Mouse (Mus musculus) c-Kit-negative CD71-positive TER-119-positive erythroid progenitor cells, embryonic 14.5 days (primary cell): ENCODE results near the gene Iqcd.
A peak's percentile ranks its signal among the peaks of the same experiment; 100 is the strongest.

Experiments
- DNase-seq: peaks from one replicate; pipeline ENCODE4 v3.0.0-alpha.2; 2013; ENCODE audit warnings: low read depth, low spot score

Gene Iqcd

DNA sequence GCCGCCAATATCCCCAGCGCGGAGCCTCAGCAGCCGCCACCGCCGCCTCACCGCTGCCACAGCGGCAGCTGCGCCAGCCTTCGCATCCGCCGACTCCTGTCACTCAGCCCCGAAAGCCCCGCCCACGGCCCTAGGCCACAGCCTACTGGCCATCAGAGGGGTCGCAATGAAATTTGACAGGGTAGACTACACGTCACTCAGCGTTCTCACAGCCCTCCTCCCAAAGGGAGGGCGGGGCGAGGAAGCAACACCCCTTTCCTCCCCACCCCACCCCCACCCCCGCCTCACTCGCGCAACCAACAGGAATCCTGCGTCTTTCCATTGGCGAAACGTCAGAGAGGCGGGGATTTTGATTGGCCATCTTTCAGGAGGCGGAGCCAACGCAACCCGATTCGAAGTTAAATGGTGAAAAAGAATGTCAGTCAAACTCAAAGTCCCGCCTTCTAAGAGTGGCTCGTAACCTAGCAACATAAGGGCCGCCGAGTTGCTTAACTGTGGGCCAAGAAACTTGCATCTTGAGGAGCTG lies at the start of gene Iqcd, which contains the start of gene Tpcn1:
TSS of gene Iqcd (plus strand) at position 448 of the 526 bp plus-strand sequence.
TSS of gene Tpcn1 (minus strand) at position 105 of the 526 bp plus-strand sequence.
- peak; percentile 99 for DNase-seq

DNA sequence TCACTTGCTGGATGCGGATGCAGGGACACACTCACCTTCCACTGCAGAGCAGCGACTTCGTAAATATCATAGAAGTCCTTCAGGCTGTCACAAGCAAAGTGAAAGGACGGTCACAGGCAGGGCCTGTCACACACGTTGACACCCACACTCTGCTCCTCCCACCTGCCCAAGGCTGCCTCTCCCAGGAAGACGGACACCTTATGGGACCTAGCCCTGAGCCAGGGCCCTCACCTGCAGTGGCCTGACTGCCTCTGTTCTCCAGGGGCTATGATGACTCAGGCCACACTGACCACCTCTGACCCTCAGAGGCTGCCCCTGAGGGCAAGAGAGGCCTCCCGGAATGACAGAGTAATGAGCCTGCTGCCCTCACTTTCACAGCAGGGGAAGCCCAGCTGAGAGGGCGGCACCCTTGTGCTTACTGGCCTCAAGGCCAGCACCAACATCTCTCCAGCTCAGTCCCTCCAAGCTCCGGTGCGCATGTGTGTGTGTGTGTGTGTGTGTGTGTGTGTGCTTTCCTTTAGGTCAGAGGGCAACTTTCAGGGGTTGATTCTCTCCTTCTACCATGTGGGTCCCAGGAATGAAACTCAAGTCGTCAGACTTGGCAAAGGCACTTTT lies 40.5 kb upstream of the Iqcd start:
- DNase-seq: no peak

GRCm38 (mm10) chr5:120550137-120550536 lies 38.7 kb upstream of the Iqcd start:
- no peak for DNase-seq

- DNase-seq: no peak
These were observed 38.1 kb upstream of the Iqcd start for GRCm38 (mm10) chr5:120550673-120551072.

- DNase-seq: no peak
These were observed 32.9 kb upstream of the Iqcd start for GRCm38 (mm10) chr5:120555871-120556270.

DNA sequence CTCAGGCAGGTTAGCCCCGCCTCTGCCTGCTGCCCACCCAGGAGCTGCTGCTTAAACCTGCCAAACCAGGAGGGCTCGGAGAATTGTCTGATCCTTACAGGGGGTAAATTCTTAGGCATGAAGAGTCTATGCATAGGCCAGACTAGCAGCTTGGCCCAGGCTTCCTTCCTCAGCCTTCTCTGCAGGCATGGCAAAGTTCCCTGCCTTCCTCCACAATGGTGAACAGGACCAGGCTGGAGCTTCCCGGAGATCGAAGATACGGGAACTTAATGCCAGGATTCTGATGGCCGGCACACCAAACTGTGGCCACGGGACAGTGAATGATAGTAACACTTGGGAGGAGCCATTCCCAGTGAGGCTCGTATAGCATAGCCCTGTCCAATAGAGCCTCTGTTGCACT lies 30.8 kb upstream of the Iqcd start:
- no peak for DNase-seq

DNA sequence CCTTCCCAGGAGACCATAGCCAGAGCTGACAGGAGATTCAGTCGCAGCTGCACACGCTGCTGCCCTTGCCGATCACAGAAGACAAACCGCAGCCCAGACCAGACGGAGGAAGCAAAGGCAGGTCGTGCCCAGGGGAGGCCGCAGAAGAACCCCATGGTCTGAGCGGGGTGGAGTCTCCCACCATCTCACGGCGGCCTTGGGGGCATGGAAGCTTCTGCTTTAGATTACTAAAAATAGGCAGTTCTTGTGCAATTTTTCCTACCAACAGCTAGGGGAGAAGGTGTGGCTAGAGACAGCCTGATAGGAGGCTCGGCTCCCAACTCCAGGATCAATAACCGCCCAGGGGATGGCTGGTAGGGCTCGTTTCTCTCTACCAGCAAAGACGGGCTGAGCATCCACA lies 30.1 kb upstream of the Iqcd start:
- DNase-seq: no peak

GRCm38 (mm10) chr5:120560129-120560615 lies 28.6 kb upstream of the Iqcd start:
- no peak for DNase-seq

GRCm38 (mm10) chr5:120560616-120561311 lies 28.1 kb upstream of the Iqcd start:
- no peak for DNase-seq

GRCm38 (mm10) chr5:120562956-120563913 lies 25.6 kb upstream of the Iqcd start:
- no peak for DNase-seq

- no peak for DNase-seq
These were observed 24.9 kb upstream of the Iqcd start for GRCm38 (mm10) chr5:120563914-120564311.

GRCm38 (mm10) chr5:120565171-120565905 lies 23.5 kb upstream of the Iqcd start:
- DNase-seq: no peak

DNA sequence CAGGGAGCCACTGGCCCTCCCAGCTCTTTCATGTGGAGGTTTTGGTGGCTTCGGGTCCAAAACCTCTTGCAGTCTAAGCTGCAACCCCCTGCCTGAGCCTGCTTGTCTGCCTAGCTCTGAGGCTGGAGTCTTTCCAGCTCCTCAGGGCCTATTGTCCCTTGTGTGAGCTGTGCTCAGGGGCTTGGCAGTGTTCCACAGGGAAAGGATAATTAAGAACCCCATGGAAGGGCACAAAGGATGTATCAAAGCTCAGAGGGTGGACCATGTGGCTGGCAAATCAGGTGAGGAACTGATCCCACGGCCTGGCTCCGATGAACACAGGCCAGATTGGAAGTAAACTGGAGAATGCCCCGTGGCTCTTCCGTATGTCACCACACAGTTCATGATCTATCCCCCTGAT lies 22.7 kb upstream of the Iqcd start:
- DNase-seq: no peak

- DNase-seq: no peak
These were observed 22.0 kb upstream of the Iqcd start for GRCm38 (mm10) chr5:120566681-120567252.

DNA sequence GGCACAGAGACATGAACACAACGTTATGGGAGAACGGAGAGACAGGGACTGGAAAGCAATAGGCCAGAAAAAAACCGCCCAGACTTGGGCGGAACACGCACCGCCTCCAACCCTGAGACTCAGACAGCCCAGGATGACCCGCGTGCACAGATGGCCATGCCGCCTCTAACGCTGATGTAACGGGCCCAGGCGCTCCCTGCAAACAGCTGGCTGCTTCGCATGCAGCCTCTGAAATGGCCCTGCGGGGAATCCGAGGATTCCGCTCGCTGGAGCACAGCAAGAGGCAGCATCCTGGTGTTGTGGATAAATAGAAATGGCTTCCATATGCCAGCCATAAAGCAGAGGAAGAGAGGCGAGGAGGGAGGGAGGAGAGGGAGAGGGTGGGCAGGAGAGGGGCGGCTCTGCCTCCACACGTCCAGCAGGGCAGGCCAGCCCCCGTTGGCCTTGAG lies 21.5 kb upstream of the Iqcd start:
- DNase-seq: no peak

DNA sequence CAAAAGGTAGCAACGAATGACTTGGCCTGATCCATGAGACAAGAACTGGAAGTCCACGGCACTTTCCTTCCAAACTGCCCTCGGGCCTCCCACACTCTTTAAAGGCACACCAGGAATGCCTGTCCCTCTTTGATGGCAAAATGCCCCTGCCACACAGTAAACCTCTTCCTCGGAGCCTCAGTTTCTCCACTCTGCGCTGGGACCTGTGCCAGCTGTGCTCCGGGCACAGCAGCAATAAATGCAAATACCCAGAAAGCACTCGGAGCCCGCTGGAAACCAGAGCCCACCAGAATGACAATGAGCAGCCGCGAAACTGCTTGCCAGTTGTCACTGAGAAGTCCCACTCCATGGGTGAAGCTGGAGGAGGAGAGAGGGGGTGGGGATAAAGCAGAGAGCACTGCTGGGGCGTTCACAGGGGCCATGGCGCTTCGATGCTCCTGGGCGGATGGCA lies 21.0 kb upstream of the Iqcd start:
- no peak for DNase-seq

DNA sequence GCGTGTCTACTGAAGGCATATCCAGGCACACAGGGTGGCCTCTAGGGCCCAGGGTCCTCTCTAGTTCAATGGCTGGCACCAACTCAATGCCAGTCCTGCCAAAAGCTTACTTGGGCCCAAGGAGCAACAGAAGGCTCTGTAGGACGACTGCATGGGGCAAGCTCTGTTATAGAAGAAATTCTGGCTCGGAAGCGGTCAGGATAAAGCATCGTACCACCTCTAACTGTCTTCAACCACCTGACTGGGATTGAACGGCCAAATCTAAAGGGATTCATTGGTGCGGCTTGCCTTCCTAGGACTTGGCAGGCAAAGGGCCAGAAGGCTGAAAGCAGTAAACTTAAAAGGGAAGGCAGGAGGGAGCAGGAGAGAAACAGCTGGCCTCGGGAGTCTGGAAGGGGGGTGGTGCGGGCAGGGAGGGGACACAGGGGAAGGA lies 20.5 kb upstream of the Iqcd start:
- DNase-seq: no peak

GRCm38 (mm10) chr5:120568964-120569363 lies 19.9 kb upstream of the Iqcd start:
- no peak for DNase-seq

DNA sequence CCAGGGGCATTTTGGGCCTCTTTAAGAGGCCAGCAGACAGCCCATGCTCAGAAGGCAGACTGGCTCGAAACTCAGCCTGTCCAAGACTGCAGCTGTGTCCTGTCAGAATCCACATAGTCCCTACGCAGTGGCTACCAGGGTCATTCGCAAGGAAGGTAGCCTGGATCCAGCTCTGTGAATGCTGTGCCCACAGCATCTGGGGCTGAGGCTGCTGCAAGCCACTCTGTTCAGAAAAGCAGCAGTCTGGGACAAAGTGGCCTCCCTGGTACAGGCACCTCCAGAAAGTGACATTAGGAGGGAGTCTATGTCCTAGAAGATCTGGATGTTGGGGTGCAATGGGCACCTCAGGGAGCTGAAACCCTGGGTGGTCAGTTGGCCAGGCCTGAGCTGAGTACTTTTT lies 19.0 kb upstream of the Iqcd start:
- no peak for DNase-seq

DNA sequence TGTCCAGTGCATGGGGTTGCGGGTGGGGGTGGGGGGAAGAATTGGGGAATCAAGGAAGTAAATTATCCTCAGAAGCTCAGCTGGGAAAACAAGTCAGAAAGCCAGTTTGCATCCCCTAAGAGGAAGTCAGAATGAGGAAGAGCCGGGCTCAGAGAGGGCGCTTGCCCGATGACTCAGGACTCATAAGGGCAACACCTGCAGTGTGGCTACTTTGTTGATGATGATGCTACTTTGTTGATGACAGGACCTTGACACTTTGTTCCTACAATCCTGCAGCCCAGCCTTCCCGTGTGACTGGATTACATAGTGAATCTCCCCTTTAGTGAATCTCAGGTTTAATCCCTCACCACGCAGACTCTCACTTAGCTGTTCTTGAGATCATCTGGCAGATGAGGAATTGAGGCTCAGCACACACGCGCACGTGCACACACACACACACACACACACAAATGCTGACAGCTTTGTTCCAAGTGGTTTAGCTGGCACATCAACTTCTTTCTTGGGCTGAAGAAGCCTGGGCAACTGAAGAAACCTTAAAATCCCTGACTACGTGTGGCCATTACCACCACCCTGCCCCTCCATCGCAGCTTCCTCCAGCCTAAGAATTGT lies 18.4 kb upstream of the Iqcd start:
- DNase-seq: no peak
